Mouse (Mus musculus): ENCODE measurements around the gene Chic2. TPM values are rescaled to one million over a fixed set of nuclear protein-coding genes. Genes with fewer than 3 reads are reported as not detected.

The Chic2 gene
- polyA plus RNA-seq (2012; rRNA removed), result 0.75 and 0.87 TPM in 2 replicates

GRCm38 (mm10) chr5:75044310-75044904 is at the start of gene Chic2:
TSS of gene Chic2 (minus strand) at chr5:75044774.

DNA sequence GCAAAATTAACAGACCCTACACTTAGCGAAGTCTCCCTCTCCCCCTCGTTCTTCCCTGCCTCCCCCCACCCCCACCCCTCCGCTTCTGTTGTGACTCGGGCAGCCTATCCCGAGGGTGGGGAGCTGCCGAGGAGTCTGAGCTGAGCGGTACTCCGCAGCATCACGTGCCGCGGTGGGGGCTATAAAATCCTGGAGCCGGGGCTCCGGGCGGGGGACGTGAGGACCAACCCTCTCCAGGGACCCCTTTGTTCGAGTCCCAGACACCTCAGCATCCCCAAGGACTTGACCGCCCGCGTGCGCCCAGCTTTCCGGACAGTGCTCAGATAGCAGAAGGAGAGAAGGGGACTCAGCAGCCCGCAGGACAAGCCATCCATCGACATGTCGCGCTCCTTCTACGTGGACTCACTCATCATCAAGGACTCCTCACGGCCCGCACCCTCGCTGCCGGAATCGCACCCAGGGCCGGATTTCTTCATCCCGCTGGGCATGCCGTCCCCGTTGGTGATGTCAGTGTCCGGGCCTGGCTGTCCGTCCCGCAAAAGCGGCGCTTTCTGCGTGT is 30.9 kb upstream of the Chic2 start, which contains the start of gene Gsx2:
Gsx2 (plus strand) TSS at position 219 of the 559 bp plus-strand sequence.

Other genes with a start within 250 kb of the Chic2 start
- gene Gsx2, start 30.8 kb upstream of the Chic2 start, polyA plus RNA-seq (2012; rRNA removed), result not detected in 2 replicates
- 1.9 and 4.0 TPM in 2 replicates for gene Pdgfra, start 107.5 kb upstream of the Chic2 start, polyA plus RNA-seq (2012; rRNA removed)